Mouse (Mus musculus) right cerebral cortex, adult 18-20 months (tissue): ENCODE measurements around the gene Rps6ka6.

Experiments
- DNase-seq: peaks from one replicate; pipeline ENCODE4 v3.0.0; 2022; ENCODE audit warnings: mixed read lengths

Rps6ka6 gene

DNA sequence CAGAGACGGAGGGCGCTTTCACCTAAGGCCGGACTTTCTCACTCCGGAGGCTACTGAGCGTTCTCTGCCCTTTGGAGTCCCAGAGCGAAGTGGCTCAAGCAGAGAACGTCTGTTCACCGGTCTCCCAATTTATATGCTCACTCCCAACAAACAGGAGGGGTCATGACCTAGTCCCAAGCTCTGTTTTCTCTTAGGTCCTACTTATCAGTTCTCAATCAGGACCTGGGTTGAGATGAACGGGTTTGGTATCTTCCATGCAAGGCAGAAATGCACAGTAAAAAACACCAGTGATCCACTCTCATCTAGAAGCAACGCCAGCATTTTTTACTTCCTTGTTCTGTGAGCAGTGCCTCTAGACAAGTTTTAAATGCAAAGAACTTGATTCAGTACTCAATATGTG lies at the start of gene Rps6ka6:
Gene Rps6ka6, minus strand, starts transcription at position 101 of the 400 bp plus-strand sequence.
- no peak for DNase-seq

DNA sequence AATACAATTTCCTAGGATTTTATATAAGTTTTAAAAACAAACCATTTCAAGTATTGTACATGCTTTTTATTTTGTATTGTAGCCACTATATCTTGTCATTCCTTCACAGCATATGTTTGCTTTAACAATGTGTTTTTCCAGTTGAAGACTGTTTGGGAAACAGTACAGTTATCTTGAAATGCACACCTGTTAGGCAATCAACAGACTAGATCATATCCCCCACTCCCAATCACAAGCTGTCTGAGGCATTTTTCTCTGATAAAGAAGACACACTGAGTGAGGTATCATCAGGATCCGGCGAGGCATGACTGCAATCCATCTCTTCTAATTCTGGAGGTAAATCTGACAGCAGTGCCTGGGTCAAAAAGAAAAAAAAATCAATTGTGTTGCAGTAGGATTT lies 39.3 kb upstream of the Rps6ka6 start:
- DNase-seq, result no peak

DNA sequence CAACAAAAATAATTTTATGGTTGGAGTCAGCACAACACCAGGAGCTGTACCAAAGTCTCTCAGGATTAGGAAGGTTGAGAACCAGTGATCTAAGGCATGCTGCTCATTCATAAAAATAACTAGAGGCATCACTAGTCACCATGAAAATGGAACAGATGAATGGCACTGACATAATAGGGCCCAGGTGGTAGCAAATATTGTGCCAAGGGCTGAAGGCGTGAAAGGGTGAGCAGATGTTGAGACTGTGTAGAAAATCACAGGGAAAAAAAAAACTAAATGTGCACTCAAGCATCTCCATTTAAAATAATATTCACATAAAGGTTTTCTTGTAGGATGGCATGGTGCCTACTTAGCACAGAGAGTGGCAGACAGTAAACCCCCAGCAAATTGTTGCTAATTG lies 19.6 kb downstream of the Rps6ka6 start:
- DNase-seq, result no peak

DNA sequence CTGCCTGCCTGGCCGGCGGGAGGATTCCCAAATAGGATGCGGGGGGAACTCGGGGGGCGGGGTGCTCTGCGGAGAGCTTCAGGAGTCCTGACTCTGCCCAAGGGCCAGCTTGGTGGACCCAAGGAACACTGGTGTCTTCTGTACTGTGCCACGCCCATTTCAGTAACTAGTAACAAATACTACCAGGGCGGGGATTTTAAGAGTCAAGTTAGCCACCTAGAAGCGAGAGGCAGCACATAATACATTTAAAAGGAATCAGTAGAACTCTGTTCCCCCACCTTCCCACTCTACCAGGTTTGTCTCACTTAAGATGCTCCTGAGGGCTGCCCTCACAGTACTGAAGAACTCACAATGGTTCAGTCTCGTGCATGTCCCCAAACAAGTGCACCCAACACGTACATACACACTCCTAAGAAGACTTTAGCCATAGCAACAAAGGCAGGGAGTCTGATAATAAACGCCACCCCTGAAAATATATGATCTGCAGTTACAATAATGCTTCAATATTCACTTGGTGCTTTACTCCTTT lies 74.1 kb downstream of the Rps6ka6 start:
- DNase-seq, result no peak

DNA sequence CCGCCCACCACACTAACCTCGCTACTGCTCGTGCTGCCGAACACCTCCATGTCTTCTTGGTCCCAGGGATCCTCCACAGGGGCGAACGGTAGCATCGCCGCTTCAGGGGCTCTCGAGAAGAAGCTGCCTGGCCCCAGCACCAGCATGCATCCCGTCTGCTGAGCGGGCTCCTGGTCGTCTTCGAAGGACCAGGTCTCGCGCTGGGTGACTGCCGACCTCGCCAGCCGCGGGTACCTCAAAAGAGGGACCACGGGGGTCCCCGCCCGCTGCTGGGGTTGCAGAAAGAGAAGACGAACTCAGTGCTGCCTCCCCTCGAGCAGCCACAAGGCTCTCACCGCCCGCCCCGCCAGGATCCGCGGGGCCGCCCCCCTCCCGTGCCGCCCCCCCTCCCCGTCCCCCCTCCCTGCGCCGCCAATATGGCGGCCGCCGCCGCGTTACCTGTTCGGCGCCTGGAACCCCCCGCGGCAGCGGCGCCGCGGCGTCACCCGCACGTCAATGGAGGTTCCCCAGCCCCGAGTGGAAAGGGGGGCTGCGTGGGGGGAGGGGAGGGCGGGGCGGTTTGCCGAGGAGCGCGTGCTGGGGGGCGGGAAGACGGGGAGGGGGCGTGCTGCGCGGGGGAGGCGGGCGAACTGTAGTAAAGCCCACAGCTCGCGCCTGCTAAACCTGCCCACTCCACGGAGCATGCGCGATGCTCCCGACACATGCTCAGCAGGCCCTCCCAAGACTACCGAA lies 74.8 kb downstream of the Rps6ka6 start:
- DNase-seq, result peak; percentile 52

DNA sequence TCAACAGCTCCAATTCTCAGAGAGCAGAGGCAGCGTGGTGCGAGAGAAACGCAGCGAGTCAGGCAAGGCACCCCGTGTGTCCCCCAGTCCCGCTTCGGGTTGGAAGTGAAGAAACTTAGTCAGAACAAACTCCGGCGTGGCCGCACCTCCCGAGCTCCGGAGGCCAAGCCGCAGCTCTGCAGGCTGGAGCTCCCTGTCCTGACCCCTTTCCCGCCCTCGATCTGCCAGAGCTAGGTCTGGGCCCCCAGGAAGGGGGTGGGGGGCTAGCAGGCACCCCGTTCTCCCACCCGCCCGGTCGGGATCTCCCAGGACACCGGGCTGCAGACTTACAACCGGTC lies 75.3 kb downstream of the Rps6ka6 start:
- DNase-seq, result no peak

DNA sequence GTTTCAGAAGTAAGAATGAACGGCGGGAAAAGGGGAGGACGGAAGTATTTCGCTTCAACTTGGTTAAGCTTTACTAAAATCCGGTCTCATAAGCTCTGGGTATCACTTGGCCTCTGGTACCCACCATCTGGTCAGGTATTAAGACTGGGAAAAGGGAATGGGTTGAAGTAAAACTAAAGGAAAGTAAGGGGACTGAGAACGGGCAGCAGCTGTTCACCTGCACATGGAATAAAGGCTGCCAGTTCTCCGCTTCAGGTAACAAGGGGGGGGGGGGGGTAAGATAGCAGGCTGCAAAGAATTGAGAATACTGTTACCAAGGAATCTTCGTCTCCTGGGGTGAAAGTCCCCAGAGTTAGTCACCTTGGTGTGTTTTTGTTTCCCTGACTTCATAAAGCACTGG lies 75.7 kb downstream of the Rps6ka6 start:
- no peak for DNase-seq

DNA sequence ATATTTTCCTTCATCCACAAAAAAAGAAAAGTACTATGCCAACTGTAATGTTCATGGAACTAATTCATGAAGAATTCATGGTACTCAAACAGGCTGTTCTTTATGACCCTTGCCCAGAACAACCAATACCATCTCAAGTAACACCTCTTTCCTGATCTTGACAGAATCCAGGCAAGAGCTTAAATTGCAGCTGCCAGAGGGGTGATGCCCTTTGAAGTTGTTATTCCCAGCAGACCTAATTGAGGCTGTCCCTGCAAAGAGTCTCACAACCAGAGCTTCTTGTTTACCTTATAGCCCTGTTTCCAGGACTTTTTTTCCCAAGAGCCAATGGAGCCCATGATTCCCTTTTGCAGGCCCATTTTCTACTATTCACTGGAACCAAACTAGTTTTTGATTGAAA lies 77.6 kb downstream of the Rps6ka6 start:
- no peak for DNase-seq

DNA sequence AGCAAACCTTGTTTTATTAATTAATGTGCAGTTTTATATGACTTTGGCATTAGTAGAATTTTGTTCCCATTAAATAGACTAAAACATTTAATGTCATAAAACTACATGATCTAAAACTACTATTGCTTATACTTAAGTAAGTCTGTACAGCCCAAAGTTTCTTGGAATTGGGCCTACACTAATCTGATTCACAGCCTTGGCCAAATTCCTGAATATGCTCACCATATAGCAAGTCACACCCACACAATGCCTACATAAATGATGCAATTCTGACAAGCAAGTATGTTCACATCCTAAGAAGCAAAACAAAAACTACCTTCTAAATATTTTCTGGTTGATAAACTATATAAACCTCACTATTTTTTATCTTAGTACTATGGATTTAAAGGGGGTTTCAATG lies 101.2 kb downstream of the Rps6ka6 start:
- no peak for DNase-seq

DNA sequence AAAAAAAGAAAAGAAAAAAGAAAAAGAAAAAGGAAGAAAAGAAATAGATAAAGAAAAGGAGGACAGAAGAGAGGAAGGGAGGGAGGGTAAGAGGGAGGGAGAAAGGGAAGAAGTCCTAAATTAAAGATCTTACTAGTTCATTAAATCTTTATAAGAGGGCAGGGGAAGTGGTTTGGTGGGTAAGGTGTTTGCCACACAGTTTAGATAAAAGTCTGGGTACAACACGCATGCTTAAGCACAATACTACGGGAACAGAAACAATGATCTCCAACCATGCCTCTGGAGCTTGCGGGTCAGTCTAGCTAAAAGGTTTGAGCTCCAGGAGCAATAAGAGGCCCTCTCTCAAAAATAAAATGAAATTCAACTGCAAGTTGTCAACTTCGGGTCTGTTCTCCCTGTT lies 123.0 kb downstream of the Rps6ka6 start:
- DNase-seq, result no peak

DNA sequence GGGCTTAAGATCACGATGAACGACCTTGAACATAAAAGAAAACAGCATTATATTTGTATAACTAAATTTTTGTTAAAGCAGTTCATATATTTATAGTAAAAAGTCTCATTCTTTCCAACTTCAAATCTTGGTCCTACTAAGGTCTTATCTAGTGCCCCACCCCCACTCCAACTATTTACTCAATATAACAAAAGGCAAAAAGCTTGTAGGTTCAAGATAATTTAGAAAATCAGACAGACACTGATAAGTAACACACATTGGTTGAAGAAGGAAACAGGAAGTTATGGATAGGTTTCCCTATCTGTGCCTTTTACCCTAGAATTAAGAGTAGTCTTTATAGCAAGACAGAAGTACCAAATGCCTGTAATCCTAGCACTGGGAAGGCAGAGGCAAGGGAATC lies 132.9 kb downstream of the Rps6ka6 start:
- DNase-seq, result no peak

DNA sequence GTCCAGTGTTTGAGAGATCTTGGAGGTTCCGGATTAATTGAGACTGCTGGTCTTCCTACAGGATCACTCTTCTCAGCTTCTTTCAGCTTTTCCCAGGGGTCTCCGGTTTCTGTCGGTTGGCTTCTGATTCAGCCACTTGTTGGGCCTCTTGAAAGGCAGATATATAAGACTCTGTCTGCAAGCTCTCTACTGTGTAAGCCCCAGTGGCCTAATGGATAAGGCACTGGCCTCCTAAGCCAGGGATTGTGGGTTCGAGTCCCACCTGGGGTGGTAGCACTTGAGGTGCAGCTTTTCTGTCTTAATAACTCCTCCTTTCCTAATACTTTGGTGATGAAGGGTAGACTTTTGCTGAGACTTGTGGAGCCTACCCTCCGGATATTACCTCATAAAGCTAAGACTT lies 160.7 kb downstream of the Rps6ka6 start:
- no peak for DNase-seq

DNA sequence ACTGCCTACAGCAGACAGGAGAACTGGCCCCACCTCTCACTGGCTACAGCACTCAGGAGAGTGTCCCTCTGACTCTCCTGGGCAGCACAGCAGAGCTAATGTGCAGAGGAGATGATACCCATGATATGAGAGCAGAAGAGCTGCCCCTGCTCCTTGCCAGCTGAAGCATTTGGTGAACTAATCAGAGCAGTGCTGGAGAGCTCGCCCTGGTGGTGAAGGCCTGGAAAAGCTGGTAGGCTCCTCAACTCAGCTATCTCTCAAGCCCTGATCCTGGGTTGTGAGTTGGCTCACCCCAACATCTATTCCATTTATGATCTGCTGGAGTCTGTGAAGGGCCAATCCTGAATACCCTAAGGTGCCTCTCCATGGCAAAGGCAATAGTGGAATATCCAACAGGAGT lies 163.6 kb downstream of the Rps6ka6 start:
- DNase-seq, result no peak
